Mouse (Mus musculus) natural killer cell, adult 2 months (primary cell): ENCODE measurements around the gene Cavin3.
"Not testable (repeated sequence)": the region's sequence is repeated elsewhere in the genome, so short reads cannot be mapped to it uniquely, and the experiment has no call there.

Source experiments
- DNase-seq, 2 experiments: peaks; one replicate each; pipeline ENCODE4 v3.0.0; 2022; ENCODE audit warnings: low spot score in 2 of 2

Cavin3 gene

GRCm38 (mm10) chr7:105480561-105481504, 1.3 kb downstream of the Cavin3 start:
- no peak for DNase-seq

GRCm38 (mm10) chr7:105480081-105480480, 2.0 kb downstream of the Cavin3 start:
- no peak for DNase-seq

- DNase-seq, result no peak
These were observed 2.9 kb downstream of the Cavin3 start for GRCm38 (mm10) chr7:105479232-105479631.

GRCm38 (mm10) chr7:105478344-105478743, 3.8 kb downstream of the Cavin3 start:
- DNase-seq, result no peak

GRCm38 (mm10) chr7:105477841-105478240, 4.3 kb downstream of the Cavin3 start:
- DNase-seq, result no peak

GRCm38 (mm10) chr7:105477433-105477700, 4.7 kb downstream of the Cavin3 start:
- no peak for DNase-seq

GRCm38 (mm10) chr7:105476683-105477432, 5.2 kb downstream of the Cavin3 start:
- DNase-seq, result no peak

GRCm38 (mm10) chr7:105475396-105475949, 6.6 kb downstream of the Cavin3 start:
- DNase-seq, result no peak

GRCm38 (mm10) chr7:105474771-105475315, 7.3 kb downstream of the Cavin3 start:
- no peak for DNase-seq

GRCm38 (mm10) chr7:105472607-105473006, 9.5 kb downstream of the Cavin3 start:
- DNase-seq, result no peak

- not testable (repeated sequence) for DNase-seq
These were observed 16.6 kb downstream of the Cavin3 start for GRCm38 (mm10) chr7:105465505-105465904.

- DNase-seq, result no peak
These were observed 23.6 kb downstream of the Cavin3 start for GRCm38 (mm10) chr7:105458546-105458945.

GRCm38 (mm10) chr7:105453345-105453744, 28.8 kb downstream of the Cavin3 start:
- DNase-seq, result not testable (repeated sequence)

- DNase-seq, result no peak
These were observed 37.0 kb downstream of the Cavin3 start for GRCm38 (mm10) chr7:105445076-105445475.

GRCm38 (mm10) chr7:105441426-105441825, 40.7 kb downstream of the Cavin3 start:
- DNase-seq, result no peak

- no peak for DNase-seq
These were observed 43.9 kb downstream of the Cavin3 start for GRCm38 (mm10) chr7:105437979-105438772.

GRCm38 (mm10) chr7:105434798-105435197, 47.3 kb downstream of the Cavin3 start:
- DNase-seq, result no peak

- no peak for DNase-seq
These were observed 48.2 kb downstream of the Cavin3 start for GRCm38 (mm10) chr7:105433859-105434258.

GRCm38 (mm10) chr7:105432058-105432457, 50.0 kb downstream of the Cavin3 start:
- DNase-seq, result no peak
